Mouse (Mus musculus): Measurements from ENCODE around the gene Ing3. TPM values are rescaled to one million over a fixed set of nuclear protein-coding genes. Genes with fewer than 3 reads are reported as not detected.

Gene Ing3
- polyA plus RNA-seq, 1 experiment from 2014 or later: 43.7 TPM

DNA sequence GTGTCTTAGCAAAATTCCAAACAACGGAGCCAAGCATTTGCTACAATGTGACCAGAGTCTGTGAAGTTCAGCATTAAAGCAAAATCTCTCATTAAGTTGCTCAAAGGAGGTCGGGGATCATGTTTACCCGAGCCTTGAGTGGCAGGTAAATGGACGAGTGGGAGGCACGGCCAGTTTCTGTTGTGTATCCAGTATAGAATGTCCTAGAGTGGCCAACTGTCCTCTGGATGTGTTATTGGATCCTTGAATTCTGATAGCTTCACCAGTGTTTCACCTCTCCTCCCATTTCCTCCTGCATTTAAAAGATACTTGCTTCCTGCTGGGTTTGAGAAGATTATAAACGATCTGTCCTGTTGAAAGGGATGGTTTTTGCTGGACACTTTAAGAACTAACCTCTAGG lies 50.7 kb downstream of the Ing3 start:
- Histone ChIP-seq H3K4me2 (replicated peaks; ENCODE audit: low read depth, low read length) (no peak overlapping the region), H3K27me3 (replicated peaks; ENCODE audit: insufficient read depth, low read length) (no peaks in the 10 kb centered on the region), H3K9me3 (ENCODE audit: low read length) (no peaks in the 10 kb centered on the region), H3K4me3 (ENCODE audit: low read depth, low read length) (no peak overlapping the region), H3K27ac (ENCODE audit: low read length) (0 out of 2 replicates have a peak overlapping the region, but pooled peaks have one; percentile 28), H3K4me1 (ENCODE audit: insufficient read depth, low read depth, low read length) (peaks cover 20% of the 10 kb centered on the region; the same call in 1 of the 2 replicates), H3K9ac (replicated peaks; ENCODE audit: low read depth) (no peak overlapping the region), H3K36me3 (ENCODE audit: insufficient read depth, low read length) (no peaks in the 10 kb centered on the region)
- 26% methylated on average over 6 of the region's 6 CpGs for WGBS
- ATAC-seq: no peak
- TF ChIP-seq EP300 (IDR thresholded peaks at IDR 0.05): no peak
- DNase-seq (ENCODE audit: low spot score): no peak

DNA sequence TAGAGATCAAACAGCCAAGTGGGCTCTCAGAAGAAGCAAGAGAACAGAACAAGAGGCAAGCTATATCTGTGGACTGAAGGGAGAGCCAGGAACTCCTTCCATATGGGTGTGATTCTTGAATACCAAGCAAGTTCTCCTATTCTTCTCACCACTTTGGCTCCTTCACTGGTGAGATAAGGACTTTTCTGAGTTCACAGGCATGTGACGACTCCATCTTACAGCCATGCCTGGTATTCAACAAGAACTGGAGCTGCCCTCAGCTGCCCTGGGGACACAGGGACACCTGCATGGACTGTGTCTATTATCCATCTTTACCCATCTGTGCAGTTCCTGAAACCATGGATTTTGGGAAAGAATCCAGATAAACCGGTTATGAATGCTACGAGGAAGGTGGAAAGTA lies 51.5 kb downstream of the Ing3 start:
- H3K4me1 ChIP-seq (ENCODE audit: insufficient read depth, low read depth, low read length): peaks cover 20% of the 10 kb centered on the region; the same call in 1 of the 2 replicates
- H3K9me3 ChIP-seq (ENCODE audit: low read length): no peaks in the 10 kb centered on the region
- 48% methylated on average over 3 of the region's 3 CpGs for WGBS
- no peak overlapping the region for H3K27ac ChIP-seq (ENCODE audit: low read length)
- H3K4me3 ChIP-seq (ENCODE audit: low read depth, low read length): no peak overlapping the region
- no peaks in the 10 kb centered on the region for H3K36me3 ChIP-seq (ENCODE audit: insufficient read depth, low read length)
- DNase-seq (ENCODE audit: low spot score): peak; percentile 27
- peak; percentile 55 for ATAC-seq
- no peak overlapping the region for H3K4me2 ChIP-seq (replicated peaks; ENCODE audit: low read depth, low read length)
- no peaks in the 10 kb centered on the region for H3K27me3 ChIP-seq (replicated peaks; ENCODE audit: insufficient read depth, low read length)
- no peak for TF ChIP-seq CTCF (IDR thresholded peaks at IDR 0.05)
- peak; percentile 77 for TF ChIP-seq EP300 (IDR thresholded peaks at IDR 0.05)
- no peak overlapping the region for H3K9ac ChIP-seq (replicated peaks; ENCODE audit: low read depth)

- H3K27ac ChIP-seq (ENCODE audit: low read length): no peak overlapping the region
- no peak overlapping the region for H3K4me3 ChIP-seq (ENCODE audit: low read depth, low read length)
- WGBS: 75% methylated on average over 5 of the region's 5 CpGs
- H3K36me3 ChIP-seq (ENCODE audit: insufficient read depth, low read length): no peaks in the 10 kb centered on the region
- H3K27me3 ChIP-seq (replicated peaks; ENCODE audit: insufficient read depth, low read length): no peaks in the 10 kb centered on the region
- no peaks in the 10 kb centered on the region for H3K9me3 ChIP-seq (ENCODE audit: low read length)
- TF ChIP-seq EP300 (IDR thresholded peaks at IDR 0.05): no peak
- no peak for TF ChIP-seq CTCF (IDR thresholded peaks at IDR 0.05)
- DNase-seq (ENCODE audit: low spot score) (no peak), ATAC-seq (no peak)
- no peak overlapping the region for H3K9ac ChIP-seq (replicated peaks; ENCODE audit: low read depth)
- H3K4me1 ChIP-seq (ENCODE audit: insufficient read depth, low read depth, low read length): peaks cover 20% of the 10 kb centered on the region; the same call in 1 of the 2 replicates
- no peak overlapping the region for H3K4me2 ChIP-seq (replicated peaks; ENCODE audit: low read depth, low read length)
Measured at GRCm38 (mm10) chr6:22001284-22001916, 52.0 kb downstream of the Ing3 start.

DNA sequence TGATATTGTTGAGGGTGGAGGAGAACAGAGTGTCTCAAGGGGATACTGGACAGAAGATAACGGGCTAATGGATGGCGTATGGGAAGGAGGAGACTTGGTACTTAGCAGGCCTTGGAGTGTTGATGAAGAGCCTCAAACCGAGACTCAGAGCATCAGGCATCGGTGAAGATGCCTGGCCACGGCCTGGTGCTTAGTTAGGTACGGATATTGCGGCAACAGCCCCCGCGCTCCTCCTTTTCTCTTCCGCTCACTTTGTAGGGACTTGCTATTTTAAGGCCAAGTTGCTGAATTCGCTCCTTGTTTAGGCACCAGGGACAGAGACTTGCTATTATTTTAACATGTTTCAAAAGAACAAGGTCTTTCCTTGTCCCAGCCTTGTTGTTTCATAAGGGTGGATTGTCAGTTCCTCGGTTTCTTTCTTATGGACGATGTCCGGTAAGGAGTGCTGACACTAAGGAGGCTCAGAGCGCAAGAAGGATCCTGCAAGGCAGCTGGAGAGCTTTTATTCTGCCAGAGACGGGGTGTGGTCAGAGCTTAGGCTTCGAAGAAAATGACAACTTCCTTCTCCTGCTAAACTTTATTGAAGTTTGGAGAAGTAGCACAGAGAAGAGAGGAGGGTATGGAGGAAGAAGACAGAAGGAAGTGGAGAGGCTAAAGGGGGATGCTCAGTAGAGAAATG lies 53.3 kb downstream of the Ing3 start:
- Histone ChIP-seq H3K27ac (ENCODE audit: low read length) (peak overlapping the region; percentile 77), H3K36me3 (ENCODE audit: insufficient read depth, low read length) (no peaks in the 10 kb centered on the region), H3K9ac (replicated peaks; ENCODE audit: low read depth) (no peak overlapping the region), H3K27me3 (replicated peaks; ENCODE audit: insufficient read depth, low read length) (no peaks in the 10 kb centered on the region), H3K4me1 (ENCODE audit: insufficient read depth, low read depth, low read length) (peaks cover 20% of the 10 kb centered on the region; the same call in 1 of the 2 replicates), H3K4me2 (replicated peaks; ENCODE audit: low read depth, low read length) (peak overlapping the region; percentile 29; the same call in 1 of the 2 replicates), H3K4me3 (ENCODE audit: low read depth, low read length) (0 out of 2 replicates have a peak overlapping the region, but pooled peaks have one; percentile 0), H3K9me3 (ENCODE audit: low read length) (no peaks in the 10 kb centered on the region)
- no peak; the same call in 1 of the 2 replicates for TF ChIP-seq EP300 (IDR thresholded peaks at IDR 0.05)
- no peak for TF ChIP-seq CTCF (IDR thresholded peaks at IDR 0.05)
- ATAC-seq: peak; percentile 47
- peak; percentile 75 for DNase-seq (ENCODE audit: low spot score)
- 56% methylated on average over 17 of the region's 17 CpGs for WGBS

GRCm38 (mm10) chr6:22003200-22003587 lies 53.8 kb downstream of the Ing3 start:
- ATAC-seq: peak; percentile 87
- WGBS: 22% methylated on average over 6 of the region's 6 CpGs
- Histone ChIP-seq H3K27ac (ENCODE audit: low read length) (peak overlapping the region; percentile 77), H3K9me3 (ENCODE audit: low read length) (no peaks in the 10 kb centered on the region), H3K9ac (replicated peaks; ENCODE audit: low read depth) (no peak overlapping the region), H3K4me3 (ENCODE audit: low read depth, low read length) (0 out of 2 replicates have a peak overlapping the region, but pooled peaks have one; percentile 0), H3K36me3 (ENCODE audit: insufficient read depth, low read length) (no peaks in the 10 kb centered on the region), H3K4me2 (replicated peaks; ENCODE audit: low read depth, low read length) (peak overlapping the region; percentile 29; the same call in 1 of the 2 replicates), H3K27me3 (replicated peaks; ENCODE audit: insufficient read depth, low read length) (no peaks in the 10 kb centered on the region), H3K4me1 (ENCODE audit: insufficient read depth, low read depth, low read length) (peaks cover 20% of the 10 kb centered on the region; the same call in 1 of the 2 replicates)
- DNase-seq (ENCODE audit: low spot score): peak; percentile 86
- peak; percentile 41; the same call in 1 of the 2 replicates for TF ChIP-seq EP300 (IDR thresholded peaks at IDR 0.05)
- TF ChIP-seq CTCF (IDR thresholded peaks at IDR 0.05): no peak

DNA sequence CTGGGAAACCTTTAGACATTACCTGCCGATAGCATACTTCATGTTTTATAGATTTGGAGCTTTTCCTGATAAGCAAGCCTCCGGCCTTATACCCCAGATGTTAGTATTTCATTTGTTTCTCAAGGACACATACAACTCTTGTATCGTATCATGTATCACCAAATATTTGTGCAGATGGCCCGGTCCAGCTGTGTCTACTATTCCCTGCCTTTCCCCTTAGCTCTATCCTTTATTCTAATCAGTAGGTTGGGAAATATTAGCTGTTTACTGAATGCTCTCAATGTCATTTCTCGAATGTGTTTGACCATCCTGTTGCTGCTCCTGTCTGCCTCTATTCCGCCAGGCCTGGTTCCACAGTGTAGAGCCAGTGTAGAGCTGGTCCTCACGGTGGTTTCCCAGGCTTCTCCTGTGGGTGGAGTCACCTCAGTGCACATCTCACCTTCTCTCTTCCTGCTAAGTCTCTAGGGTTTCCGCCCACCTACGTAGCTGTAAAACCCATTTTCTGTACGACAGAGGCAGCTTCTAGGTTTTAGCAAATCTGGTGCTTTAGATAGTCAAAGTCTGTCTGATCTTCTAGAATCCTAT lies 54.7 kb downstream of the Ing3 start:
- 62% methylated on average over 10 of the region's 10 CpGs for WGBS
- DNase-seq (ENCODE audit: low spot score) (peak; percentile 63), ATAC-seq (peak; percentile 50; the same call in 1 of the 2 replicates)
- peaks cover 18% of the 10 kb centered on the region; the same call in 1 of the 2 replicates for H3K4me1 ChIP-seq (ENCODE audit: insufficient read depth, low read depth, low read length)
- H3K9ac ChIP-seq (replicated peaks; ENCODE audit: low read depth): no peak overlapping the region
- peak overlapping the region; percentile 29; the same call in 1 of the 2 replicates for H3K4me2 ChIP-seq (replicated peaks; ENCODE audit: low read depth, low read length)
- peak overlapping the region; percentile 73 for H3K27ac ChIP-seq (ENCODE audit: low read length)
- H3K9me3 ChIP-seq (ENCODE audit: low read length): no peaks in the 10 kb centered on the region
- no peak overlapping the region for H3K4me3 ChIP-seq (ENCODE audit: low read depth, low read length)
- TF ChIP-seq CTCF (IDR thresholded peaks at IDR 0.05) (no peak), EP300 (IDR thresholded peaks at IDR 0.05) (no peak)
- H3K36me3 ChIP-seq (ENCODE audit: insufficient read depth, low read length): no peaks in the 10 kb centered on the region
- no peaks in the 10 kb centered on the region for H3K27me3 ChIP-seq (replicated peaks; ENCODE audit: insufficient read depth, low read length)

All from lung, postnatal 0 days (tissue).